Mouse (Mus musculus) liver, embryonic 14.5 days (tissue): Measurements from ENCODE around the gene Olfr904. TPM values are rescaled to one million over a fixed set of nuclear protein-coding genes. Genes with fewer than 3 reads are reported as not detected.

ENCODE experiments used
- ATAC-seq: fragments of 200-750 bp; cut with Nextera tagmentation; 2 replicates; pipeline ENCODE4 v1.8.0; 2017; ENCODE audit warnings: moderate number of reproducible peaks, mild to moderate bottlenecking, moderate library complexity; ENCODE audit not compliant: insufficient read depth
- DNase-seq, 3 experiments: peaks; one replicate each; pipeline ENCODE4 v3.0.0-alpha.2; 2012 to 2013; ENCODE audit warnings: low read depth in 3 of 3, low spot score in 3 of 3
- H3K27ac ChIP-seq: fragments of 300-500 bp; sonication (generic); 2 replicates; pipeline ENCODE4 v1.5.1; 2014; ENCODE audit warnings: moderate library complexity, mild to moderate bottlenecking, control low read depth, inconsistent platforms
- H3K27me3 ChIP-seq: fragments of 300-500 bp; sonication (generic); 2 replicates; pipeline ENCODE4 v1.6.1; 2014; ENCODE audit warnings: mild to moderate bottlenecking, low read length, moderate library complexity; ENCODE audit not compliant: control insufficient read depth, insufficient read depth
- H3K36me3 ChIP-seq: fragments of 300-500 bp; sonication (generic); replicated peaks from 2 replicates; pipeline ENCODE4 v1.6.1; 2014; ENCODE audit warnings: low read depth; ENCODE audit not compliant: control insufficient read depth, insufficient read depth
- H3K4me1 ChIP-seq, 2 experiments: fragments of 200-500 bp in 1 of 2; fragments of 300-500 bp in 1 of 2; sonication (generic) in 1 of 2; replicated peaks; 2 replicates each; pipeline ENCODE4 v1.6.1; 2012 to 2014; ENCODE audit warnings: antibody characterized with exemption in 1 of 2, inconsistent platforms in 1 of 2, low read length in 1 of 2; ENCODE audit not compliant: control insufficient read depth in 2 of 2, insufficient read depth in 2 of 2
- H3K4me2 ChIP-seq: fragments of 300-500 bp; sonication (generic); 2 replicates; pipeline ENCODE4 v1.6.1; 2014; ENCODE audit warnings: low read depth, mild to moderate bottlenecking, control low read depth, moderate library complexity
- H3K4me3 ChIP-seq, 2 experiments: fragments of 200-500 bp in 1 of 2; fragments of 300-500 bp in 1 of 2; sonication (generic) in 1 of 2; 2 replicates each; pipeline ENCODE4 v1.5.1; 2012 to 2014; ENCODE audit warnings: low read depth in 2 of 2, low read length in 2 of 2, mild to moderate bottlenecking in 2 of 2, control low read depth in 1 of 2, inconsistent platforms in 1 of 2, moderate library complexity in 1 of 2; ENCODE audit not compliant: insufficient read depth in 1 of 2
- H3K9ac ChIP-seq: fragments of 300-500 bp; sonication (generic); replicated peaks from 2 replicates; pipeline ENCODE4 v1.6.1; 2014; ENCODE audit warnings: mild to moderate bottlenecking, control low read depth, moderate library complexity
- H3K9me3 ChIP-seq: fragments of 300-500 bp; sonication (generic); 2 replicates; pipeline ENCODE4 v1.6.1; 2016; ENCODE audit warnings: low read length, mixed read lengths; ENCODE audit not compliant: control insufficient read depth
- CTCF ChIP-seq: IDR thresholded peaks from 2 replicates; pipeline ENCODE4 v1.5.1; 2016; ENCODE audit warnings: antibody characterized with exemption, low read depth, control low read depth
- EP300 ChIP-seq: IDR thresholded peaks from 2 replicates; pipeline ENCODE4 v1.6.1; 2016; ENCODE audit warnings: antibody characterized with exemption, low read depth
- WGBS: fragments of 180-500 bp; shearing (Covaris S2); extraction: QIAGEN DNeasy Blood & Tissue Kit; methylation state at CpG from one replicate; pipeline ENCODE4 v1.1.7; 2014; ENCODE audit not compliant: insufficient replicate concordance; 5-methylcytosine and 5-hydroxymethylcytosine counted together
- polyA plus RNA-seq, 2 experiments: library from polyadenylated mRNA; depleted of rRNA in 1 of 2; stranded (reverse) in 1 of 2; unstranded in 1 of 2; fragments of >200 nt; fragmentation: Nextera tagmentation in 1 of 2; extraction: Ambion mirVana in 1 of 2; gene quantifications; 2 replicates each; pipeline versions ENCODE4 v1.2.1 to v1.2.3; 2012 to 2014

Gene Olfr904
- polyA plus RNA-seq, 2 experiments, result not detected

DNA sequence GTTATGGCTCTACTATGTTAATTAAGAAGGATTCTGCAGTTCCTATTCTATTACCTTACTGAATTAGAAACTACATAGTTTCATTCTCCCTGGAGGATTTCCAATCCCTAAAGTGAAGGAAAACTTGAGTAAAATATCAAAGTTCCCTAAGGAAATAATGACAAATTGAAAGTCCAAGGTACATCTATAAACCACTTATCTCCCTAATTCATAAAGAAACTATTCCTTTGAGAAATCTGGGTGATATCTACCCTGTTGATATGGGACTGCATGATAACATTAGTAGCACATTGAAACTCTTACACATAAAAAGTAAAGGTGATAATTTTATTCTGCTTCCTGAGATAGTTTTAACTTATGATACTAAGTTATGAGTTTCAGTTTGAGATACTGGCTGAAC, 7.9 kb downstream of the Olfr904 start, which contains the start of gene Olfr905:
TSS of gene Olfr905 (plus strand) at position 301 of the 400 bp plus-strand sequence.
- H3K27ac ChIP-seq, result no peak within 1 kb of the TSS
- no peaks in the 10 kb centered on the region for H3K4me1 ChIP-seq
- no peak for TF ChIP-seq EP300
- TF ChIP-seq CTCF, result no peak
- H3K9ac ChIP-seq, result no peak within 1 kb of the TSS
- H3K4me2 ChIP-seq, result no peak within 1 kb of the TSS
- H3K36me3 ChIP-seq, result no peaks in the 10 kb centered on the region
- no peaks in the 10 kb centered on the region for H3K9me3 ChIP-seq
- no peak within 1 kb of the TSS for H3K4me3 ChIP-seq
- ATAC-seq (no peak), DNase-seq (no peak)
- no peaks in the 10 kb centered on the region for H3K27me3 ChIP-seq

DNA sequence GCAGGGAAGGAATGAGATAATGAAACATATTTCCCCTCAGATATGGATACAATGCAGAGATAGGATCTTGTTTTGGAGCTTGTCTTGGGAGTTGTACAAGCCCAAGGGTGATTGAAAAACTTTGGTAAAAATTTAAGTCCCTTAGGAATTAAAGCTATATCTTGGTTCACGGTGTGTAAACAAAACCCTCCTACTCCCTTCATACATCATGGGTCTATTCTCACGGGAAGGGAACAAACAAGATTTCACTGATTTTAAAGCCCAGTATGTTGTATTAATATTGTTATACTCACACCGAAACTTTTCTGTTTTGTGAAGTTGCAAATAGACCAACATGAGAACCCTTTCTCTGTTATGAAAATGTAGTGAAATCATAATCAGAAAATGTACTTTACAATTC, 23.8 kb downstream of the Olfr904 start, which contains the start of gene Olfr906:
TSS of gene Olfr906 (plus strand) at position 301 of the 400 bp plus-strand sequence.
- ATAC-seq (no peak), DNase-seq (no peak)
- H3K4me2 ChIP-seq, result no peak within 1 kb of the TSS
- TF ChIP-seq CTCF, result no peak
- no peak within 1 kb of the TSS for H3K9ac ChIP-seq
- no peaks in the 10 kb centered on the region for H3K9me3 ChIP-seq
- no peak within 1 kb of the TSS for H3K27ac ChIP-seq
- WGBS, result 54% methylated on average over 3 of the region's 3 CpGs
- H3K36me3 ChIP-seq, result no peaks in the 10 kb centered on the region
- no peak within 1 kb of the TSS for H3K4me3 ChIP-seq
- no peaks in the 10 kb centered on the region for H3K4me1 ChIP-seq
- no peaks in the 10 kb centered on the region for H3K27me3 ChIP-seq

DNA sequence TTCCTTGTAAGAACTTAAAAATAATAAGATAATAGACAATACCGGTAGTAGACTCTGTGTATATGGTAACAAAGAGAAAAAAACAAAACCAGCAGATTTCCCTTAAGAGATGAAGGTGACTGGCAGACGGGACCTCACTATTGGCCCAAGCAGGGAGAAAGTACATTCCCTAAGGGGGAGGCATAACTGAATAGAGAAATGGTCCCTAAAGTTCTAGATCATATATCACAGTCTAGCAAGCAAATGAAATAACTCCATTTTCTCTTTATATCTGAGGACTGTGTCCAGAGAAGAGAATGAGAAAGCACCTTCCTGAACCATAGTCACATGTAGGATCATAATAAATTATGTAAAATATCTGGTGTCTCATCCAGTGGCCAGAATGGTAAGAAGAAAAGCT, 32.6 kb downstream of the Olfr904 start, which contains the start of gene Olfr907:
TSS of gene Olfr907 (plus strand) at position 301 of the 400 bp plus-strand sequence.
- H3K4me2 ChIP-seq, result no peak within 1 kb of the TSS
- ATAC-seq, result no peak
- H3K9ac ChIP-seq, result no peak within 1 kb of the TSS
- H3K27ac ChIP-seq, result no peak within 1 kb of the TSS
- no peaks in the 10 kb centered on the region for H3K4me1 ChIP-seq
- H3K9me3 ChIP-seq, result no peaks in the 10 kb centered on the region
- H3K4me3 ChIP-seq, result no peak within 1 kb of the TSS
- WGBS, result 60% methylated on average over 2 of the region's 2 CpGs
- DNase-seq, result no peak
- no peak for TF ChIP-seq EP300
- no peak for TF ChIP-seq CTCF
- no peaks in the 10 kb centered on the region for H3K27me3 ChIP-seq
- H3K36me3 ChIP-seq, result no peaks in the 10 kb centered on the region

DNA sequence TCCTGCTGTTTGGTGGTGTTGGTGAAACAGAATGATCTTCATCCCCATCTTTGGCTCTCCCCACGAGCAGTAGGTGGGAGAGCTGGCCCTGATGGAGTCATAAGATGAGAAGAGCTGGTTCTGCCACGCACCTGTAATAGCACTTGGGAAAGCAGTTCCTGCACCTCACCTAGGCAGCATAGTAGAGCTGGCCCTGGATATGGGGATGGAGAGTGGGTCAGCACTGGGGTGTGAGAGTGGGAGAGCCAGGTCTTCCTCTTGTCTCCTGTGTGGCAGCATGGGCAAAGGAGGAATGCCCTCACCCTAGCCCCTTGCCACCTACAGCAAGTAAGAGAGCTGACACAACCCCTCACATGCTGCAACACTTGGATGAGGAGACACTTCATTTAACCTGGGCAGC, 49.4 kb downstream of the Olfr904 start:
- no peaks in the 10 kb centered on the region for H3K9me3 ChIP-seq
- H3K4me3 ChIP-seq, result no peak overlapping the region
- TF ChIP-seq CTCF, result no peak
- TF ChIP-seq EP300, result no peak
- H3K36me3 ChIP-seq, result no peaks in the 10 kb centered on the region
- no peak for ATAC-seq
- H3K9ac ChIP-seq, result no peak overlapping the region
- 34% methylated on average over 2 of the region's 2 CpGs for WGBS
- DNase-seq, result no peak
- H3K4me1 ChIP-seq, result no peaks in the 10 kb centered on the region
- H3K27me3 ChIP-seq, result no peaks in the 10 kb centered on the region
- H3K27ac ChIP-seq, result no peak overlapping the region
- no peak overlapping the region for H3K4me2 ChIP-seq

Other genes with a start within 250 kb of the Olfr904 start
- gene Olfr894, start 245.1 kb upstream of the Olfr904 start, polyA plus RNA-seq (2012; rRNA removed), result not detected in 2 replicates
- gene Olfr894, start 245.1 kb upstream of the Olfr904 start, polyA plus RNA-seq (2014; fragmentation: Nextera tagmentation; extraction: Ambion mirVana), result not detected in 2 replicates
- not detected in 2 replicates for gene Olfr143, start 210.4 kb upstream of the Olfr904 start, polyA plus RNA-seq (2012; rRNA removed)
- gene Olfr143, start 210.4 kb upstream of the Olfr904 start, polyA plus RNA-seq (2014; fragmentation: Nextera tagmentation; extraction: Ambion mirVana), result not detected in 2 replicates
- gene Olfr895, start 195.3 kb upstream of the Olfr904 start, polyA plus RNA-seq (2012; rRNA removed), result not detected in 2 replicates
- not detected in 2 replicates for gene Olfr895, start 195.3 kb upstream of the Olfr904 start, polyA plus RNA-seq (2014; fragmentation: Nextera tagmentation; extraction: Ambion mirVana)
- not detected in 2 replicates for gene Olfr896-ps1, start 172.0 kb upstream of the Olfr904 start, polyA plus RNA-seq (2012; rRNA removed)
- not detected in 2 replicates for gene Olfr896-ps1, start 172.0 kb upstream of the Olfr904 start, polyA plus RNA-seq (2014; fragmentation: Nextera tagmentation; extraction: Ambion mirVana)
- not detected in 2 replicates for gene Olfr25, start 134.1 kb upstream of the Olfr904 start, polyA plus RNA-seq (2012; rRNA removed)
- gene Olfr25, start 134.1 kb upstream of the Olfr904 start, polyA plus RNA-seq (2014; fragmentation: Nextera tagmentation; extraction: Ambion mirVana), result not detected in 2 replicates
- not detected in 2 replicates for gene Olfr898, start 114.7 kb upstream of the Olfr904 start, polyA plus RNA-seq (2012; rRNA removed)
- gene Olfr898, start 114.7 kb upstream of the Olfr904 start, polyA plus RNA-seq (2014; fragmentation: Nextera tagmentation; extraction: Ambion mirVana), result not detected in 2 replicates
- gene Olfr250, start 96.2 kb upstream of the Olfr904 start, polyA plus RNA-seq (2012; rRNA removed), result not detected in 2 replicates
- gene Olfr250, start 96.2 kb upstream of the Olfr904 start, polyA plus RNA-seq (2014; fragmentation: Nextera tagmentation; extraction: Ambion mirVana), result not detected in 2 replicates
- not detected in 2 replicates for gene Olfr251, start 86.1 kb upstream of the Olfr904 start, polyA plus RNA-seq (2012; rRNA removed)
- gene Olfr251, start 86.1 kb upstream of the Olfr904 start, polyA plus RNA-seq (2014; fragmentation: Nextera tagmentation; extraction: Ambion mirVana), result not detected in 2 replicates
- not detected in 2 replicates for gene Olfr147, start 61.4 kb upstream of the Olfr904 start, polyA plus RNA-seq (2012; rRNA removed)
- not detected in 2 replicates for gene Olfr147, start 61.4 kb upstream of the Olfr904 start, polyA plus RNA-seq (2014; fragmentation: Nextera tagmentation; extraction: Ambion mirVana)
- not detected in 2 replicates for gene Olfr901, start 33.7 kb upstream of the Olfr904 start, polyA plus RNA-seq (2012; rRNA removed)
- gene Olfr901, start 33.7 kb upstream of the Olfr904 start, polyA plus RNA-seq (2014; fragmentation: Nextera tagmentation; extraction: Ambion mirVana), result not detected in 2 replicates
- not detected in 2 replicates for gene Olfr902, start 15.5 kb upstream of the Olfr904 start, polyA plus RNA-seq (2012; rRNA removed)
- not detected in 2 replicates for gene Olfr902, start 15.5 kb upstream of the Olfr904 start, polyA plus RNA-seq (2014; fragmentation: Nextera tagmentation; extraction: Ambion mirVana)
- gene Olfr905, start 8.0 kb downstream of the Olfr904 start, polyA plus RNA-seq (2012; rRNA removed), result not detected in 2 replicates
- not detected in 2 replicates for gene Olfr905, start 8.0 kb downstream of the Olfr904 start, polyA plus RNA-seq (2014; fragmentation: Nextera tagmentation; extraction: Ambion mirVana)
- not detected in 2 replicates for gene Olfr906, start 23.9 kb downstream of the Olfr904 start, polyA plus RNA-seq (2012; rRNA removed)
- gene Olfr906, start 23.9 kb downstream of the Olfr904 start, polyA plus RNA-seq (2014; fragmentation: Nextera tagmentation; extraction: Ambion mirVana), result not detected in 2 replicates
- not detected in 2 replicates for gene Olfr907, start 32.7 kb downstream of the Olfr904 start, polyA plus RNA-seq (2012; rRNA removed)
- not detected in 2 replicates for gene Olfr907, start 32.7 kb downstream of the Olfr904 start, polyA plus RNA-seq (2014; fragmentation: Nextera tagmentation; extraction: Ambion mirVana)
- gene Olfr911-ps1, start 58.4 kb downstream of the Olfr904 start, polyA plus RNA-seq (2012; rRNA removed), result not detected in 2 replicates
- gene Olfr911-ps1, start 58.4 kb downstream of the Olfr904 start, polyA plus RNA-seq (2014; fragmentation: Nextera tagmentation; extraction: Ambion mirVana), result not detected in 2 replicates
- not detected in 2 replicates for gene Olfr910, start 74.7 kb downstream of the Olfr904 start, polyA plus RNA-seq (2012; rRNA removed)
- not detected in 2 replicates for gene Olfr910, start 74.7 kb downstream of the Olfr904 start, polyA plus RNA-seq (2014; fragmentation: Nextera tagmentation; extraction: Ambion mirVana)
- not detected in 2 replicates for gene Olfr912, start 117.0 kb downstream of the Olfr904 start, polyA plus RNA-seq (2012; rRNA removed)
- not detected in 2 replicates for gene Olfr912, start 117.0 kb downstream of the Olfr904 start, polyA plus RNA-seq (2014; fragmentation: Nextera tagmentation; extraction: Ambion mirVana)
- not detected in 2 replicates for gene Olfr913, start 129.6 kb downstream of the Olfr904 start, polyA plus RNA-seq (2012; rRNA removed)
- gene Olfr913, start 129.6 kb downstream of the Olfr904 start, polyA plus RNA-seq (2014; fragmentation: Nextera tagmentation; extraction: Ambion mirVana), result not detected in 2 replicates
- not detected in 2 replicates for gene Olfr914, start 142.0 kb downstream of the Olfr904 start, polyA plus RNA-seq (2012; rRNA removed)
- gene Olfr914, start 142.0 kb downstream of the Olfr904 start, polyA plus RNA-seq (2014; fragmentation: Nextera tagmentation; extraction: Ambion mirVana), result not detected in 2 replicates
- not detected in 2 replicates for gene Olfr916, start 196.7 kb downstream of the Olfr904 start, polyA plus RNA-seq (2012; rRNA removed)
- not detected in 2 replicates for gene Olfr916, start 196.7 kb downstream of the Olfr904 start, polyA plus RNA-seq (2014; fragmentation: Nextera tagmentation; extraction: Ambion mirVana)
- gene Olfr917, start 202.7 kb downstream of the Olfr904 start, polyA plus RNA-seq (2012; rRNA removed), result not detected in 2 replicates
- gene Olfr917, start 202.7 kb downstream of the Olfr904 start, polyA plus RNA-seq (2014; fragmentation: Nextera tagmentation; extraction: Ambion mirVana), result not detected in 2 replicates
- not detected in 2 replicates for gene Olfr918, start 211.5 kb downstream of the Olfr904 start, polyA plus RNA-seq (2012; rRNA removed)
- gene Olfr918, start 211.5 kb downstream of the Olfr904 start, polyA plus RNA-seq (2014; fragmentation: Nextera tagmentation; extraction: Ambion mirVana), result not detected in 2 replicates
- gene Olfr919, start 240.5 kb downstream of the Olfr904 start, polyA plus RNA-seq (2012; rRNA removed), result not detected in 2 replicates
- not detected in 2 replicates for gene Olfr919, start 240.5 kb downstream of the Olfr904 start, polyA plus RNA-seq (2014; fragmentation: Nextera tagmentation; extraction: Ambion mirVana)